Mouse (Mus musculus): ENCODE measurements around the gene Exd2. TPM values are rescaled to one million over a fixed set of nuclear protein-coding genes. Genes with fewer than 3 reads are reported as not detected.
A peak's percentile ranks its signal among the peaks of the same experiment; 100 is the strongest.

The Exd2 gene
- polyA plus RNA-seq, 1 experiment from 2014 or later: 52.7 TPM

DNA sequence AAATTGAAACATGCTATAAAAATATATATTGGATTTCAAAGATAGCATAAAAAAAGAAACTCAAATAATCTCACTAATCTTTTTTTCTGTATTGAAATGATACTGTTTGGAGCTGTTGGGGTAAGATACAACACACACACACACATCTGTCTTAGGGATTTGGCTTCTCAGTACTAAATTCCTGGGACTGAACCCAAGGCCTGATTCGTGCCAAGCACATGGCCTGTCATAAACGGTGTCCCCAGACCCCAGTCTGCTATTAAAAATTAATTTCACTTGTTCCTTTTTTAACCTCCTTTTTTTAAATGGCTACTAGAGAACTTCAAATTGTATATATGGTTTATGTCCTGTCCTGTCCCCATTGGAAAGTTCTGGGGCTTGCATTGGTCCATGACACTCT is 67.2 kb downstream of the Exd2 start:
- Histone ChIP-seq H3K4me3 (replicated peaks) (no peak overlapping the region), H3K4me1 (peaks cover 36% of the 10 kb centered on the region), H3K36me3 (replicated peaks) (no peaks in the 10 kb centered on the region), H3K27me3 (no peaks in the 10 kb centered on the region; the same call in 1 of the 2 replicates), H3K27ac (no peak overlapping the region), H3K4me2 (no peak overlapping the region), H3K9ac (no peak overlapping the region), H3K9me3 (no peaks in the 10 kb centered on the region)
- ATAC-seq (ENCODE audit: low FRiP score): no peak
- 88% methylated on average over 2 of the region's 2 CpGs for WGBS

DNA sequence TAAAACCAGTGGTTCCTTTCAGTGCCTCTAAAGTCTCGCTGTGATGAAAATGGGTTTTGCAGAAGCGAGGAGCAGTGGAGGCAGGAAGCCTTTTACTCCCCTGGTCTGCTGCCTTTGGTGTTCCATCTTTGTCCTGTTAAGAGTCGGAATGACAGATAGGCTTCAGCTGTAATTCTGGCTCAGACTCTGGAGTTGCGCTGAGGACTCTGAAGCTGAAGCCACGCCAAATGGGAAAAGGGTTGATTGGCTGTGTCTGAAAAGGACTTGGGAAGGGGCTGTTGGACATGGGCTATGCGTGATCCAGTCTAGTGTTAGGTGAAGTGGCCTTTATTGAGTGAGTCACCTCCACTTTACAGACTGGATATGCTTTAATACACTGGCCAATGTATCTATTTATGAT is 67.7 kb downstream of the Exd2 start:
- Histone ChIP-seq H3K4me1 (peaks cover 30% of the 10 kb centered on the region), H3K9ac (no peak overlapping the region), H3K9me3 (no peaks in the 10 kb centered on the region), H3K4me3 (replicated peaks) (no peak overlapping the region), H3K27me3 (no peaks in the 10 kb centered on the region; the same call in 1 of the 2 replicates), H3K36me3 (replicated peaks) (no peaks in the 10 kb centered on the region), H3K4me2 (no peak overlapping the region), H3K27ac (no peak overlapping the region)
- 80% methylated on average over 6 of the region's 6 CpGs for WGBS
- no peak for ATAC-seq (ENCODE audit: low FRiP score)

DNA sequence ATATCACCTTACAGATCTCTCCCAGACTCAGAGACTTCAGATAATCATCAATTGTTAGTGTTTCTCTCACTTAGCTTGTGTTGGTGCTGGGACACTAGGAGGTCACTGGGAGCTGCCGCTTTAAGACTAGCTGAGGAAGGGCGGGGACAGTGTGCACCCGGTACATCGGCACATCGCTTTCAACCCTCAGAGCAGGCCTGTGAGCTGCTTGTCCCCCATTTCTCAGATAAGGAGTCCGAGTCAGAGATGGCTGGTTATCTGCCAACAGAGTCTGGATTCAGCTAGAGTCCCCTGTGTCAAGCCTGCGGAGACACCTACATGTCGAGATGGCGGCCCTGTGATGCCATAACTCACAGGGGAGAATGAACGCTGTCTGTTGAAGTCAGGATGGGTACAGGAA is 68.7 kb downstream of the Exd2 start:
- H3K9ac ChIP-seq: no peak overlapping the region
- no peak overlapping the region for H3K4me3 ChIP-seq (replicated peaks)
- H3K27ac ChIP-seq: no peak overlapping the region
- H3K36me3 ChIP-seq (replicated peaks): no peaks in the 10 kb centered on the region
- 88% methylated on average over 10 of the region's 10 CpGs for WGBS
- H3K27me3 ChIP-seq: no peaks in the 10 kb centered on the region
- no peak overlapping the region for H3K4me2 ChIP-seq
- peaks cover 21% of the 10 kb centered on the region for H3K4me1 ChIP-seq
- no peak for ATAC-seq (ENCODE audit: low FRiP score)
- no peaks in the 10 kb centered on the region for H3K9me3 ChIP-seq

DNA sequence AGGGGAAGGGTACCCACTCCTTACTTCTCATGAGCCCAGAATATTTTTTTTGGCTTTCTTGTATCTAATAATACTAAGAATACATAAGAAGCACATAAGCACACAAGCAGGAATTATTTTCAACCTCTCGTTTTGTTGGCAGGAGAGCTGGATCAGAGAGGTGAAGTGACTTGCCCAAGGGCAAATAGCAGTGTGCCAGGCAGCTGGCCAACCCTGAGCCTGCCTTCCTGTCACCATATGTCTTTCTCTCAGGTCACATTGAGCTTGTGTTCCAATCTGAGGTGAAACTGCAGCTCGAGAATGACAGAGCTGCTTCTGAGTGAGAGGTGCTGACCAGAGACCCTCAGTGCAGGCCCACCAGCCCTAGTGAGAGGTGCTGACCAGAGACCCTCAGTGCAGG is 71.0 kb downstream of the Exd2 start:
- H3K4me3 ChIP-seq (replicated peaks): no peak overlapping the region
- no peaks in the 10 kb centered on the region; the same call in 1 of the 2 replicates for H3K4me1 ChIP-seq
- H3K36me3 ChIP-seq (replicated peaks): 0 out of 2 replicates have a peak, but pooled peaks cover 4% of the 10 kb centered on the region
- H3K27me3 ChIP-seq: no peaks in the 10 kb centered on the region
- H3K27ac ChIP-seq: no peak overlapping the region
- ATAC-seq (ENCODE audit: low FRiP score): no peak
- H3K9ac ChIP-seq: no peak overlapping the region
- H3K4me2 ChIP-seq: no peak overlapping the region
- H3K9me3 ChIP-seq: no peaks in the 10 kb centered on the region
- 77% methylated on average over 2 of the region's 2 CpGs for WGBS

DNA sequence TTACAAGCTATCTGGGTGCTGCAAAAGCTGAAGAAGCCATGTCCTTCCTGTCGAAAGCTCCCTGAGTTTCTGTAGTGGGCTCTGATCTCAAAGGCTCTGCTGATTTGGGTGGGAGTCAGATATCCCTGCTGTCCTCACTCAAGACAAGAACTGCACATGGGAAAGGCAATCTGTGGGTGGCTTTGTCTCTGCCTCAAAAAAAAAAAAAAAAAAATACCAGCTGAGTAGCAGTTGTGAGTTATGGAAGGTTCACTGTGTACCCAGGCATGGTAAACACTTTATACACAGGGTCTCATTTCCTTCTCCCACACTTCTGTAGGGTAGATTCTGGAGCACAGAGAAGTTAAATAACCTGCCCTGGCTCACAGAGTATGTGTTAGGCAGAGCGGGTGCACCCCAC is 74.4 kb downstream of the Exd2 start:
- Histone ChIP-seq H3K9ac (no peak overlapping the region), H3K9me3 (no peaks in the 10 kb centered on the region), H3K27ac (no peak overlapping the region), H3K36me3 (replicated peaks) (0 out of 2 replicates have a peak, but pooled peaks cover 4% of the 10 kb centered on the region), H3K27me3 (no peaks in the 10 kb centered on the region), H3K4me3 (replicated peaks) (no peak overlapping the region), H3K4me1 (no peaks in the 10 kb centered on the region), H3K4me2 (no peak overlapping the region)
- no peak for ATAC-seq (ENCODE audit: low FRiP score)
- 89% methylated on average over 2 of the region's 2 CpGs for WGBS

DNA sequence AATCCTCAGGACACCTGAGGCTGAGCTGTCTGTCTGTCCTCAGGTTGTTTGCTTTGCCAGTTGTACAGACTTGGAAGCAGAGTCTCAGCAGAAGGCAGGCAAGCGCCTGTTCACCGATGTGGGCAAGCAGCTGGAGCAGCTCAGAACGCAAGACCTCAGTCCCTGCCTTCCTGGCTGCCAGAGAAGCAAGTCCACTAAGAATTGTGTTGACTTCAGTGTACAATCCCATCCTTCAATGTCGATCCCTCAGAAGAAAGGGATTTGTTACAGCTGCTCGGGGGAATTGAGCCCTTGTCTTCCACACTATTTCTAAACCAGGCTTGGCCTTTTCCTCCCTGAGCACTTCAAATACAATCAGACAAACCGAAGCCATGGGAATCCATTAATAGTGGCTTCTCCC is 75.4 kb downstream of the Exd2 start:
- Histone ChIP-seq H3K4me2 (no peak overlapping the region), H3K9ac (no peak overlapping the region), H3K27me3 (no peaks in the 10 kb centered on the region), H3K9me3 (no peaks in the 10 kb centered on the region), H3K4me1 (no peaks in the 10 kb centered on the region), H3K4me3 (replicated peaks) (no peak overlapping the region), H3K36me3 (replicated peaks) (0 out of 2 replicates have a peak, but pooled peaks cover 4% of the 10 kb centered on the region), H3K27ac (no peak overlapping the region)
- WGBS: 82% methylated on average over 6 of the region's 6 CpGs
- ATAC-seq (ENCODE audit: low FRiP score): no peak

DNA sequence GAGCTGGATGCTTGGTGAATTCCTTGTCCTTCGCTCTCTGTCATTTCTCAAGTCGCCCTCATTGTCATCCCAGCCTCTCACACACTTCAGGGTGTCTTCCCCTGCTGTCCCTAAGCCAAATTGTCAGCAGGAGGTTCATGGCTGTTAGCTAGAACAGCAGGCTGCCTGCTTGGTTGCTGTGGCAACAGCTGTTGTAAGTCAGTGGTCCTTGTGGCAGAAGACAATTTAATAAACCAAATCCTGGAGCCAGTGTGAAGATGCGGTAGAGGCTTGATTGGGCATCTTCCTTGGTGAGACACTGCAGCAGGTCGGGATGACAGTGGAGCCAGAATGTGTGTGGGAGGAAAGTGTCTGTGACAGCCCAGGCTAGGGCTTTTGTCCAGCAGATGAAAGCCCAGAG is 82.4 kb downstream of the Exd2 start:
- H3K27ac ChIP-seq: peak overlapping the region; percentile 57
- no peak overlapping the region for H3K9ac ChIP-seq
- no peak overlapping the region for H3K4me2 ChIP-seq
- H3K4me1 ChIP-seq: peaks cover 13% of the 10 kb centered on the region
- ATAC-seq (ENCODE audit: low FRiP score): peak; percentile 20; the same call in 1 of the 2 replicates
- H3K27me3 ChIP-seq: no peaks in the 10 kb centered on the region
- no peaks in the 10 kb centered on the region for H3K9me3 ChIP-seq
- 14% methylated on average over 4 of the region's 4 CpGs for WGBS
- H3K4me3 ChIP-seq (replicated peaks): no peak overlapping the region
- H3K36me3 ChIP-seq (replicated peaks): no peaks in the 10 kb centered on the region

DNA sequence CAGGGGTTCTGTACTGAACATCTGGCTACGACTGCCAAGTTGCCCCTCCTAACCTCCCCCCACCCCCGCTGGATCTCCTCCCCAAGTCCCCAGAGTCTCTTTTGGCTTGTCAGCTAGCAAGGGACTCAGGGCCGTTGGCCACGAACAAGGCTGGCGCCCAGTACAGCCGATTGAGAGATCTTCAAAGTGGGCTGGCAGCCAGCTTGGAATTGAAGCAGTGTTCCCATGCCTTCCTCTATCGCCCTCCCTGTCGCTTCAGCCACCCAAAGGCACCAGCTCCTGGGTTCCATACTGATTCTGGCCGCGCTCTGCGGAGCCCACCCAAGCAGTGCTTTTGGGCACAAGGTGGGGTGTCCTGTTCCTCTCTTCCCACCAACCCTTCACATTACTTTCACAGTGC is 86.8 kb downstream of the Exd2 start:
- H3K9me3 ChIP-seq: no peaks in the 10 kb centered on the region
- no peak overlapping the region for H3K27ac ChIP-seq
- ATAC-seq (ENCODE audit: low FRiP score): no peak
- WGBS: 75% methylated on average over 11 of the region's 11 CpGs
- H3K36me3 ChIP-seq (replicated peaks): no peaks in the 10 kb centered on the region
- H3K4me3 ChIP-seq (replicated peaks): no peak overlapping the region
- H3K9ac ChIP-seq: no peak overlapping the region
- no peak overlapping the region for H3K4me2 ChIP-seq
- no peaks in the 10 kb centered on the region for H3K27me3 ChIP-seq
- peaks cover 16% of the 10 kb centered on the region for H3K4me1 ChIP-seq

Other genes starting within 250 kb of the Exd2 start
- 18.5 and 21.9 TPM in 2 replicates for gene Actn1, start 202.7 kb upstream of the Exd2 start, polyA plus RNA-seq (2016; fragmentation: Nextera tagmentation; extraction: Ambion mirVana)
- 21.9 and 25.2 TPM in 2 replicates for gene Dcaf5, start 26.5 kb upstream of the Exd2 start, polyA plus RNA-seq (2016; fragmentation: Nextera tagmentation; extraction: Ambion mirVana)
- 29.4 and 31.6 TPM in 2 replicates for gene Galnt16, start 55.2 kb downstream of the Exd2 start, polyA plus RNA-seq (2016; fragmentation: Nextera tagmentation; extraction: Ambion mirVana)
- gene Slc39a9, start 180.8 kb downstream of the Exd2 start, polyA plus RNA-seq (2016; fragmentation: Nextera tagmentation; extraction: Ambion mirVana): 29.2 TPM in 2 replicates
- 332 and 370 TPM in 2 replicates for gene Erh, start 181.2 kb downstream of the Exd2 start, polyA plus RNA-seq (2016; fragmentation: Nextera tagmentation; extraction: Ambion mirVana)
- 0.40 and 0.65 TPM in 2 replicates for gene Plekhd1, start 229.5 kb downstream of the Exd2 start, polyA plus RNA-seq (2016; fragmentation: Nextera tagmentation; extraction: Ambion mirVana)

Measured in forebrain, embryonic 12.5 days (tissue).